Mouse (Mus musculus) MEL (cell line): ENCODE measurements around the gene Gpatch1. TPM values are rescaled to one million over a fixed set of nuclear protein-coding genes. Genes with fewer than 3 reads are reported as not detected.

ENCODE experiments used
- DNase-seq: peaks from one replicate; pipeline ENCODE4 v3.0.0; 2011; ENCODE audit warnings: low read depth, low spot score
- H3K27ac ChIP-seq: 2 replicates; pipeline ENCODE4 v1.5.1; 2012; ENCODE audit warnings: low read depth, mild to moderate bottlenecking, control low read depth, low read length, moderate library complexity; ENCODE audit not compliant: control insufficient read depth
- H3K27me3 ChIP-seq, 2 experiments: fragments of 150-350 bp in 1 of 2; sonication (generic) in 1 of 2; 2 replicates each; pipeline ENCODE4 v1.6.1; 2012; ENCODE audit warnings: low read length in 2 of 2, mild to moderate bottlenecking in 2 of 2, improper control_type of control experiment in 1 of 2, moderate library complexity in 1 of 2; ENCODE audit not compliant: insufficient read depth in 2 of 2, control insufficient read depth in 1 of 2
- H3K36me3 ChIP-seq, 2 experiments: 2 replicates each; pipeline ENCODE4 v1.6.1; 2012 to 2014; ENCODE audit warnings: low read length in 2 of 2, improper control_type of control experiment in 1 of 2, inconsistent platforms in 1 of 2, mild to moderate bottlenecking in 1 of 2; ENCODE audit not compliant: insufficient read depth in 2 of 2, control insufficient read depth in 1 of 2
- H3K4me1 ChIP-seq, 2 experiments: fragments of 150-350 bp in 1 of 2; sonication (generic) in 1 of 2; 2 replicates each; pipeline ENCODE4 v1.6.1; 2012; ENCODE audit warnings: low read length in 2 of 2, improper control_type of control experiment in 1 of 2, mild to moderate bottlenecking in 1 of 2; ENCODE audit not compliant: insufficient read depth in 2 of 2, control insufficient read depth in 1 of 2
- H3K4me3 ChIP-seq, 2 experiments: fragments of 150-350 bp in 1 of 2; sonication (generic) in 1 of 2; 2 replicates each; pipeline ENCODE4 v1.5.1; 2012; ENCODE audit warnings: low read depth in 2 of 2, low read length in 2 of 2, mild to moderate bottlenecking in 2 of 2, moderate library complexity in 2 of 2, control low read depth in 1 of 2, improper control_type of control experiment in 1 of 2; ENCODE audit not compliant: control insufficient read depth in 1 of 2, insufficient read depth in 1 of 2
- H3K79me2 ChIP-seq: 2 replicates; pipeline ENCODE4 v1.6.1; 2012; ENCODE audit warnings: mild to moderate bottlenecking, low read length, moderate library complexity; ENCODE audit not compliant: control insufficient read depth, poor library complexity, insufficient read depth
- H3K9ac ChIP-seq: 2 replicates; pipeline ENCODE4 v1.6.1; 2012; ENCODE audit warnings: low read depth, mild to moderate bottlenecking, control low read depth, low read length, moderate library complexity; ENCODE audit not compliant: control insufficient read depth, poor library complexity, severe bottlenecking
- H3K9me3 ChIP-seq: fragments of 150-350 bp; sonication (generic); replicated peaks from 2 replicates; pipeline ENCODE4 v1.6.1; 2012; ENCODE audit warnings: mild to moderate bottlenecking, low read length, improper control_type of control experiment, moderate library complexity; ENCODE audit not compliant: insufficient read depth
- BHLHE40 ChIP-seq: IDR thresholded peaks from 2 replicates; pipeline ENCODE4 v1.6.1; 2012; ENCODE audit warnings: low read depth, mild to moderate bottlenecking, inconsistent platforms, low read length, improper control_type of control experiment, borderline replicate concordance
- CHD1 ChIP-seq: IDR thresholded peaks from 2 replicates; pipeline ENCODE4 v1.6.1; 2012; ENCODE audit warnings: low read depth, mild to moderate bottlenecking, inconsistent platforms, low read length, improper control_type of control experiment
- CHD2 ChIP-seq: IDR thresholded peaks from 2 replicates; pipeline ENCODE4 v1.6.1; 2011; ENCODE audit warnings: low read length, improper control_type of control experiment
- CTCF ChIP-seq, 3 experiments: IDR thresholded peaks in 2 of 3; conservative IDR thresholded peaks in 1 of 3; 2 replicates each; pipeline ENCODE4 v1.5.1; 2011 to 2012; ENCODE audit warnings: low read length in 3 of 3, low read depth in 2 of 3, mild to moderate bottlenecking in 2 of 3, improper control_type of control experiment in 1 of 3, inconsistent platforms in 1 of 3, mixed read lengths in 1 of 3, moderate library complexity in 1 of 3; ENCODE audit not compliant: control insufficient read depth in 1 of 3, insufficient read depth in 1 of 3, poor library complexity in 1 of 3, severe bottlenecking in 1 of 3
- EP300 ChIP-seq, 2 experiments: IDR thresholded peaks; 2 replicates each; pipeline ENCODE4 v1.6.1; 2011; ENCODE audit warnings: improper control_type of control experiment in 2 of 2, low read length in 2 of 2, low read depth in 1 of 2, mild to moderate bottlenecking in 1 of 2
- ETS1 ChIP-seq: IDR thresholded peaks from 2 replicates; pipeline ENCODE4 v1.6.1; 2012; ENCODE audit warnings: low read depth, mild to moderate bottlenecking, inconsistent platforms, low read length, improper control_type of control experiment, moderate library complexity
- GABPA ChIP-seq: IDR thresholded peaks from 2 replicates; pipeline ENCODE4 v1.6.1; 2012; ENCODE audit warnings: low read depth, mild to moderate bottlenecking, inconsistent platforms, low read length, improper control_type of control experiment, moderate library complexity
- GATA1 ChIP-seq: IDR thresholded peaks from 2 replicates; pipeline ENCODE4 v1.6.1; 2011; ENCODE audit warnings: low read depth, low read length, improper control_type of control experiment
- HCFC1 ChIP-seq: IDR thresholded peaks from 2 replicates; pipeline ENCODE4 v1.6.1; 2012; ENCODE audit warnings: low read depth, mild to moderate bottlenecking, inconsistent platforms, low read length, improper control_type of control experiment, moderate library complexity
- JUND ChIP-seq: IDR thresholded peaks from 2 replicates; pipeline ENCODE4 v1.6.1; 2011; ENCODE audit warnings: low read depth, mild to moderate bottlenecking, improper control_type of control experiment, low read length
- KAT2A ChIP-seq: conservative IDR thresholded peaks from 2 replicates; pipeline ENCODE4 v1.6.1; 2012; ENCODE audit warnings: low read depth, low read length, improper control_type of control experiment, inconsistent platforms
- MAFK ChIP-seq: IDR thresholded peaks from 2 replicates; pipeline ENCODE4 v1.6.1; 2011; ENCODE audit warnings: low read depth, mild to moderate bottlenecking, low read length, improper control_type of control experiment, borderline replicate concordance
- MAX ChIP-seq: IDR thresholded peaks from 2 replicates; pipeline ENCODE4 v1.6.1; 2011; ENCODE audit warnings: low read length, improper control_type of control experiment
- MEF2A ChIP-seq: IDR thresholded peaks from 2 replicates; pipeline ENCODE4 v1.6.1; 2014; ENCODE audit warnings: low read depth, mild to moderate bottlenecking, inconsistent platforms, low read length, improper control_type of control experiment; ENCODE audit not compliant: poor library complexity, insufficient replicate concordance, severe bottlenecking; ENCODE audit errors: extremely low read depth
- MXI1 ChIP-seq: IDR thresholded peaks from 2 replicates; pipeline ENCODE4 v1.6.1; 2011; ENCODE audit warnings: mild to moderate bottlenecking, low read depth, low read length, improper control_type of control experiment
- MYB ChIP-seq: IDR thresholded peaks from 2 replicates; pipeline ENCODE4 v1.6.1; 2011; ENCODE audit warnings: mild to moderate bottlenecking, low read depth, low read length, improper control_type of control experiment
- NELFE ChIP-seq: IDR thresholded peaks from 2 replicates; pipeline ENCODE4 v1.6.1; 2011; ENCODE audit warnings: low read depth, low read length, improper control_type of control experiment
- POLR2A ChIP-seq, 2 experiments: IDR thresholded peaks; 2 replicates each; pipeline ENCODE4 v1.6.1; 2011 to 2012; ENCODE audit warnings: low read length in 2 of 2, mild to moderate bottlenecking in 2 of 2, control low read depth in 1 of 2, improper control_type of control experiment in 1 of 2, low read depth in 1 of 2, moderate library complexity in 1 of 2; ENCODE audit not compliant: control insufficient read depth in 1 of 2, insufficient read depth in 1 of 2, poor library complexity in 1 of 2
- POLR2AphosphoS2 ChIP-seq: IDR thresholded peaks from 2 replicates; pipeline ENCODE4 v1.6.1; 2011; ENCODE audit warnings: low read length, improper control_type of control experiment
- POLR2AphosphoS5 ChIP-seq: IDR thresholded peaks from 2 replicates; pipeline ENCODE4 v1.6.1; 2012; ENCODE audit warnings: low read depth, borderline replicate concordance, mild to moderate bottlenecking, inconsistent platforms, low read length, moderate library complexity, mixed read lengths
- RAD21 ChIP-seq: IDR thresholded peaks from 2 replicates; pipeline ENCODE4 v1.6.1; 2011; ENCODE audit warnings: mild to moderate bottlenecking, low read depth, low read length, improper control_type of control experiment
- RCOR1 ChIP-seq: IDR thresholded peaks from 2 replicates; pipeline ENCODE4 v1.6.1; 2012; ENCODE audit warnings: low read depth, mild to moderate bottlenecking, inconsistent platforms, low read length, improper control_type of control experiment
- SIN3A ChIP-seq: IDR thresholded peaks from 2 replicates; pipeline ENCODE4 v1.6.1; 2012; ENCODE audit warnings: low read length, improper control_type of control experiment, inconsistent platforms
- SMC3 ChIP-seq: IDR thresholded peaks from 2 replicates; pipeline ENCODE4 v1.6.1; 2011; ENCODE audit warnings: low read depth, low read length, improper control_type of control experiment
- TCF12 ChIP-seq: IDR thresholded peaks from 2 replicates; pipeline ENCODE4 v1.6.1; 2014; ENCODE audit warnings: low read depth, mild to moderate bottlenecking, inconsistent platforms, low read length, improper control_type of control experiment, moderate library complexity
- USF1 ChIP-seq: IDR thresholded peaks from 2 replicates; pipeline ENCODE4 v1.6.1; 2014; ENCODE audit warnings: low read depth, mild to moderate bottlenecking, inconsistent platforms, low read length, improper control_type of control experiment, moderate library complexity
- USF2 ChIP-seq, 2 experiments: IDR thresholded peaks; 2 replicates each; pipeline ENCODE4 v1.6.1; 2011 to 2012; ENCODE audit warnings: improper control_type of control experiment in 2 of 2, low read length in 2 of 2, borderline replicate concordance in 1 of 2, inconsistent platforms in 1 of 2, low read depth in 1 of 2, mild to moderate bottlenecking in 1 of 2; ENCODE audit not compliant: insufficient read depth in 1 of 2
- ZKSCAN1 ChIP-seq: IDR thresholded peaks from 2 replicates; pipeline ENCODE4 v1.6.1; 2012; ENCODE audit warnings: low read depth, mild to moderate bottlenecking, inconsistent platforms, low read length, improper control_type of control experiment, moderate library complexity
- ZMIZ1 ChIP-seq: IDR thresholded peaks from 2 replicates; pipeline ENCODE4 v1.6.1; 2012; ENCODE audit warnings: low read depth, mild to moderate bottlenecking, inconsistent platforms, low read length, improper control_type of control experiment, moderate library complexity
- ZNF384 ChIP-seq: IDR thresholded peaks from 2 replicates; pipeline ENCODE4 v1.6.1; 2012; ENCODE audit warnings: low read depth, mild to moderate bottlenecking, inconsistent platforms, low read length, improper control_type of control experiment
- polyA plus RNA-seq, 2 experiments: library from polyadenylated mRNA; stranded (reverse) in 1 of 2; unstranded in 1 of 2; fragments of >175 nt in 1 of 2; fragments of >200 nt in 1 of 2; gene quantifications; 2 replicates each; pipeline versions ENCODE4 v1.2.1 to v1.2.4; 2012; ENCODE audit warnings: low replicate concordance in 2 of 2, low read depth in 1 of 2; ENCODE audit not compliant: insufficient read length in 2 of 2, insufficient read depth in 1 of 2, missing spikeins in 1 of 2
- total RNA-seq: library from RNA; depleted of rRNA; stranded (reverse); fragments of 300-350 nt; gene quantifications from 2 replicates; pipeline ENCODE4 v1.2.3, GENCODE M21; 2012

Gene Gpatch1
- total and polyA plus RNA-seq, 3 experiments: 8.5 to 13.4 TPM; not detected in 1

DNA sequence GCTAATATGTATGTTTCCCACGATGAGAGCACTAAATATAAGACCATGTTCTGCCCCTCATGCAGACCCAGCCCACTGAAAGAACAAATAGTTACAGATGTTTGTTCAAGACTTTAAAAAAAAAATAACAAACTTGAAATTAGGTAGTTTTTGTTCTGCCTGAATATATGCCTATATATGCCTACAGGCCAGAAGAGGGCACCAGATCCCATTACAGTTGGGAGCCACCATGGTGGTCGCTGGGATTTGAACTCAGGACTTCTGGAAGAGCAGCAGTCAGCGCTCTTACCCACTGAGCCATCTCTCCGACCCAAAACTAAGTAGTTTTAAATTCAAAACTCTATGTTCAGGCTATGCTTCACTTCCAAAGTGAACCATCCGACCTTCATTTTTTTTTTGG lies 20.4 kb downstream of the Gpatch1 start:
- no peak for TF ChIP-seq POLR2AphosphoS2
- no peak for TF ChIP-seq TCF12
- TF ChIP-seq GABPA: no peak
- TF ChIP-seq USF1: no peak
- TF ChIP-seq POLR2A (IDR thresholded peaks at IDR 0.05; ENCODE audit: control insufficient read depth in 1 of 2, insufficient read depth in 1 of 2, low read depth in 1 of 2, low read length in 2 of 2, poor library complexity in 1 of 2): no peak
- no peak for TF ChIP-seq EP300 (IDR thresholded peaks at IDR 0.05; ENCODE audit: low read depth in 1 of 2, low read length in 2 of 2)
- no peak for TF ChIP-seq USF2 (IDR thresholded peaks at IDR 0.05; ENCODE audit: borderline replicate concordance in 1 of 2, insufficient read depth in 1 of 2, low read depth in 1 of 2, low read length in 2 of 2)
- no peak for TF ChIP-seq BHLHE40
- TF ChIP-seq POLR2AphosphoS5: no peak
- TF ChIP-seq CHD1: no peak
- TF ChIP-seq RAD21: peak; percentile 24
- TF ChIP-seq RCOR1: no peak
- no peak for TF ChIP-seq ZNF384
- TF ChIP-seq MEF2A: no peak
- TF ChIP-seq CHD2: no peak
- peak in 2 of 3 experiments; percentile 39 to 40; a peak in 4 of 6 replicates for TF ChIP-seq CTCF (IDR thresholded peaks at IDR 0.05 in 2 of 3, conservative IDR thresholded peaks at IDR 0.05 in 1 of 3; ENCODE audit: control insufficient read depth in 1 of 3, insufficient read depth in 1 of 3, low read depth in 2 of 3, low read length in 3 of 3, poor library complexity in 1 of 3, severe bottlenecking in 1 of 3)
- TF ChIP-seq KAT2A: no peak
- no peak for TF ChIP-seq MAX
- TF ChIP-seq SMC3: peak; percentile 33
- no peak for TF ChIP-seq MYB
- TF ChIP-seq ZMIZ1: no peak
- no peak for TF ChIP-seq NELFE
- no peak for TF ChIP-seq GATA1

DNA sequence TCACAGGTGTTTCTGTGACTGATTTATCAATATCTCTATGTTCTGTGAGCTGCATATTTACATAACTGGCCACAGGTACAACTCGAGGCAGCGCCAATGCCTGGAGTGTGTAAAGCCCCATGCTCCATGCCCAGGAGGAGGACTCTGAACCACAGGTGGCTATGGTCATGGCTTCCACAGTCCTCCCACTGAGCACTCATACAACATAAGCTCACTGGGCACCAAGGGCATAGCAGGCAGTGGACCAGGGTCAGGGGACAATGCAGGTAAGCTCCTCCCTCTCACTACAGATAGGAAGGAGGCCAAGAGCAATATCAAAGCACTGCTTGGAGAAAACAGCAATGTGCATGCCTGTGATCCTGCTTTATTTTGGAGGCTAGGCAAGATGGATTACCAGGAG lies 22.6 kb downstream of the Gpatch1 start:
- H3K4me3 ChIP-seq: no peak overlapping the region
- peaks cover 0 to 2% of the 10 kb centered on the region in 2 experiments; a peak in 2 of 4 replicates for H3K36me3 ChIP-seq
- H3K9me3 ChIP-seq: no peaks in the 10 kb centered on the region
- H3K9ac ChIP-seq: no peak overlapping the region
- no peak overlapping the region for H3K27ac ChIP-seq
- no peaks in the 10 kb centered on the region for H3K79me2 ChIP-seq
- TF ChIP-seq EP300 (IDR thresholded peaks at IDR 0.05; ENCODE audit: low read depth in 1 of 2, low read length in 2 of 2): no peak
- no peak for TF ChIP-seq POLR2AphosphoS5
- TF ChIP-seq JUND: no peak
- TF ChIP-seq CHD1: no peak
- TF ChIP-seq MXI1: no peak
- no peak for TF ChIP-seq ETS1
- TF ChIP-seq USF1: no peak
- TF ChIP-seq KAT2A: no peak
- TF ChIP-seq HCFC1: no peak
- no peak for TF ChIP-seq MEF2A
- TF ChIP-seq ZKSCAN1: no peak
- TF ChIP-seq RAD21: no peak
- no peak for TF ChIP-seq POLR2A (IDR thresholded peaks at IDR 0.05; ENCODE audit: control insufficient read depth in 1 of 2, insufficient read depth in 1 of 2, low read depth in 1 of 2, low read length in 2 of 2, poor library complexity in 1 of 2)
- no peak for TF ChIP-seq SIN3A
- TF ChIP-seq GABPA: no peak
- no peak for TF ChIP-seq MYB
- TF ChIP-seq MAFK: no peak
- DNase-seq: no peak
- no peaks in the 10 kb centered on the region for H3K4me1 ChIP-seq
- H3K27me3 ChIP-seq: no peaks in the 10 kb centered on the region

More for the DNA sequence above, 20.4 kb downstream of the Gpatch1 start:
- peaks cover 0 to 2% of the 10 kb centered on the region in 2 experiments; a peak in 1 of 4 replicates for H3K36me3 ChIP-seq
- no peaks in the 10 kb centered on the region for H3K27me3 ChIP-seq
- no peak for DNase-seq
- H3K4me1 ChIP-seq: no peaks in the 10 kb centered on the region
- H3K27ac ChIP-seq: no peak overlapping the region
- no peak overlapping the region for H3K9ac ChIP-seq
- H3K9me3 ChIP-seq: no peaks in the 10 kb centered on the region
- no peaks in the 10 kb centered on the region for H3K79me2 ChIP-seq
- H3K4me3 ChIP-seq: no peak overlapping the region
